Mouse (Mus musculus): Measurements from ENCODE around the gene Siah2.

Gene Siah2

GRCm38 (mm10) chr3:58695044-58695443 lies 2.8 kb upstream of the Siah2 start:
- no peak for DNase-seq (ENCODE audit: low spot score)

- no peak for DNase-seq (ENCODE audit: low spot score)
Observed at GRCm38 (mm10) chr3:58693331-58693730, 1.1 kb upstream of the Siah2 start.

DNA sequence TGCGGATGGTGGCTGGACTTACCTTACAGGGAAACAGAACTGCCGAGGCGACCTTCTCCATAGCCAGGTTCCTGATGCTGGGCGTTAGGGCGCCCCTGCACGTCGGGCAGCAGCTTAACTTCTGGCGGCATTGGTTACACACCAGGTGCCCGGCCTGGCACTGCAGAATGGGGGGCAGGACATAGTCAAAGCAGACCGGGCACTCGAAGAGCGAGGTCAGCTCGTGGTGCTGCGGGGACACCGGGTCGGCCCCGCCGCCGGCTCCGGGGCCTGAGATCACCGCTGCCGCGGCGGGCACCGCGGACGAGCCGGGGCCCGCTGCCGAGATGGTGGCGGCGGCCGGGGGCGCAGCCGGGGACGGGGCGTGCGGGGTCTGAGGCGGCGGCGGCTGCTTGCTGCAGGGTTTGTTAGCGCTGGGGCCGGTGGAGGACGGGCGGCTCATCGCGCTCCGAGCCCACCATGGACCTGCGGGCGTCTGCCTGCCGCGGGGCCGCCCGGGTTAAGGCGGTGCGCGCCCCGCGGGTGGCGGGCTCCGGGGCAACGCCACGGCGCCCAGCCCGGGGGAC lies 743 bp downstream of the Siah2 start:
- DNase-seq (ENCODE audit: low spot score) = peak; percentile 59

- DNase-seq (ENCODE audit: low spot score) = peak; percentile 67
Observed at GRCm38 (mm10) chr3:58690619-58691373, 1.4 kb downstream of the Siah2 start.

- no peak for DNase-seq (ENCODE audit: low spot score)
Observed at GRCm38 (mm10) chr3:58689721-58690120, 2.5 kb downstream of the Siah2 start.

DNA sequence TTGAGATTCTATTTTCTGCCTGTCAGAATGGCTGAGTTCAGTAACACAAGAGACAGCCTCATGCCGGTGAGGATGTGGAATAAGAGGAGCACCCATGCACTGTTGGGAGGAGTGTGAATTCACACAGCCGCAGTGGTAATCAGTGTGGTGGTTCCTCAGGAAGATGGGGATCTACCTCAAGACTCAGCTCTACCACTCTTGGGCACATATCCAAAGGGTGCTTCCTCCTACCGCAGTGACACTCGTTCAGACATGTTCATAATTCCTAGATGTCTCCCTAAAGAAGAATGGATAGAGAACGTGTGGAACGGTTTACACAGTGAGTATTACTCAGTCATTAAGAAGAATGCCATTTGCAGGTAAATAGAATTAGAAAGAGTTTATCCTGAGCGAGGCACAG lies 3.1 kb downstream of the Siah2 start:
- no peak for DNase-seq (ENCODE audit: low spot score)

GRCm38 (mm10) chr3:58688551-58688950 lies 3.6 kb downstream of the Siah2 start:
- no peak for DNase-seq (ENCODE audit: low spot score)

- DNase-seq (ENCODE audit: low spot score) = no peak
Observed at GRCm38 (mm10) chr3:58686922-58687284, 5.3 kb downstream of the Siah2 start.

GRCm38 (mm10) chr3:58686206-58686921 lies 5.8 kb downstream of the Siah2 start:
- no peak for DNase-seq (ENCODE audit: low spot score)

GRCm38 (mm10) chr3:58685396-58685795 lies 6.8 kb downstream of the Siah2 start:
- DNase-seq (ENCODE audit: low spot score) = no peak

GRCm38 (mm10) chr3:58683346-58683745 lies 8.9 kb downstream of the Siah2 start:
- no peak for DNase-seq (ENCODE audit: low spot score)

DNA sequence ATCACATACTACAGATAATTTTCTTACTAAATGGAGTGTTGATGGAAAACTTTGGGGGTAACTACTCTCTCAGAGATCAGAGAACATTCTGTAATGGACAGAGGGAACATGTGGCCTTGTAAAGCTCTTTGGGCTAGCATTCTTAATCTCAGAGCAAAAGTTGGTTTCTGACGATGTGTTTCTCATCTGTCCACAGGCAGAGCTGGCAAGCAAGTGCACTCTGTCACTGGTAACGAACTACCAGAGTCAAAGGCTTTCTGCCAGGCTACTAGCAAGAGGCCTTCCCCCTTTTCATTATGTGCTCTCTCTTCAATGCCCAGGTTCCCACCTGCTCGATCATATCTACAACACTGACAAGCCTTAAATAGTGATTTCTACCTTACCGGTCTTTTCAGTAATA lies 9.9 kb downstream of the Siah2 start:
- DNase-seq (ENCODE audit: low spot score) = no peak

DNA sequence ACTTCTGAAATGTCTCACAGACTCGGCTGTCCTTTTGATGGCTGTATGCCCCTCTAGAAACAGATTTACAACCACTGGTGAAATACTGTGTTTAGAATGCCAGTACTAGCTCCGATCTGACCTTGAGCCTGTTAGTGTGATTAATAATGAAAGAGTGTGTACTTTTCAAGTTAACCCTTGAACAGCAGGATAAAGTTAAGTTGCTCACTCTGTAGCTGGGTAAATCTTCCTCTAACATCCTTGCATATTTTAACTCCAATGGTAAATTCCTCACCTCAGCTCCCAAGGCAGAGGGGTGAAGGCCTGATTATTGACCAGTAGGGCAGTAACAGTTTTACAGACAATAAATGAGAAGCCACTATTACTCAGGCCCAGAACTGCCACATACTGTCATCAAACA lies 10.4 kb downstream of the Siah2 start:
- no peak for DNase-seq (ENCODE audit: low spot score)

DNA sequence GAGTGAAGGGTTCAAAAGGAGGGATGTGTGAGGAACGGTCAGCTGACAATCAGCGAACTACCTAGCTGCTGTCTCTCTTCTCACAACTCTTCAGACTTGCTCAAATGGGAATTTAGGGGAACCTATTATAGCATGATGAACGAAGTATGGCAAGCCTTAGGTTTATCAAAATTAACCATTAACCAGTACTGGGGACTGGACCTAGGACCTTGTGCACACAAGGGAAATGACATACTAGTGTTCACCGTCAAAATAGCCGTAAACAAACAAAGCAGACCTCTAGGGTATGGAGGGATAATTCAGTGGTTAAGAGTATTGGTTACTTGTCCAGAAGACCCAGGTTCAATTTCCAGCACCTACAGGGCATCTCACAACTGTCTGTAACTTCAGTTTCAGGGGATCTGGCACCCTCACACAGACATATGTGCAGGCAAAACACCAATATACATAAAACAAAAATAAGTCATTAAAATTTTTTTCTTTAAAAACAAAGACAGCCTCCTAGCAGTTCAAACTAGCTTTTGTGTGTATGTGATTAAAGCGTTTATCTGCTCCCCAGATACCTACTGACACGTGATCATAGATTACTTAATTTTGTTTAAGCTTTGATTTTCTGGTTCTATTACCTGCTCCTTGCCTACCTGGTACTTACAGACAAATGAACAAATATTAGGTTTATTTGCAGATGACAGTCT lies 11.1 kb downstream of the Siah2 start:
- DNase-seq (ENCODE audit: low spot score) = no peak

- no peak for DNase-seq (ENCODE audit: low spot score)
Observed at GRCm38 (mm10) chr3:58679996-58680395, 12.2 kb downstream of the Siah2 start.

DNA sequence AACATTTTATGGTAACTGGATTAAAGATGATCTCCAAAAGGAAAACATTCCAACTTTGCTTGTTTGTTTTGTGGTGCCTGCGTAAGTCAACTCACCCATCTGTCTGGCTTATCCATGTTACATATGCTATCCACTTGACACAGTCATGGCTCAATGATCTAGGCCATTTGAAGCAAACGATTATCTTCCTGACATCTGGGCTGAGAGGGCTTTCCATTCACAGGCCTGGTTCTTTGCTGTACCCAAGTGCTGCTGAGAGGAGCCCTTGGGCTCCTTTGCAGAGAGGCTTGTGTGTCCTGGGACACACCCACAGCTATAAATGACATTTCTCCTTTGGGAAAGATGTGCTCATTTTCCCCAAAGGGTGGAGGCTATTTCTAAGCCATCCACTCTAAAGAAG lies 13.3 kb downstream of the Siah2 start:
- DNase-seq (ENCODE audit: low spot score) = peak; percentile 62

- DNase-seq (ENCODE audit: low spot score) = no peak
Observed at GRCm38 (mm10) chr3:58678384-58678783, 13.8 kb downstream of the Siah2 start.

DNA sequence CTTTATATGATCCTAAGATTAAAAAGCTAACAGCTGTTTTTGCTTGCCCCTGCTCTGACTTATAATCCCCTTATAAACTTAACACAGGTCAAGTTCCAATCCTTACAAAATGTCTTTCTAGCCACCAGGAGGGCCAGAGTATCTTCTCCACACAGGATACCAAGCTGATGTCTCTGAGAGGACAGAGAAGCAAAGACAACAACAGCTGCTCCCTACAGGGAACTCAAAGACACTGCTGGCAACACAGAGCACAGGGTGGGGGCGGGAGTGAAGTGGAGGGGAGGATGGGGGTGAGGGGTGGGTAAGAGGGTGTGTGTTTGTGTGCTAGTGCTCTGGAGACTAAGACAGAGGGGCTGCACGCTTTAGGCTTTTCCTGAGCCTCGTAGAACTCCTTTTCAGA lies 14.6 kb downstream of the Siah2 start:
- DNase-seq (ENCODE audit: low spot score) = no peak

DNA sequence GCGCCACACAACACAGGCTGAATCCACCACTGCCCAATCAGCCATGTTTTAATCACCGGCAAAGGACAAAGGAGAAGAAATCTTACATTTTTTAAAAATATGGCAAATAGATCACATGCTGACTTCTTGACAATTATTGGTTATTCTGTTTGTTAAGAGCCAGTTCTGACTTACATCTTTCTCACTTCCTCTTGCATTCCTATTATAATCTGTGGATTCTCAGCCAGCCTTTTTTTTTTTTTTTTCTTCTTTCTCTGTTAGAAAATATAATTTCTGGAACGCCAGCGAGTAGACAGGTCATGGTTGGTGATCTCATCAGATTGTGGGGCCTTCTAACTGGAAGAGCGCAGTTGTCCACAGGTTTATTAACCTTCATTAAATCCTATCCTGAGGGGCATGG lies 18.9 kb downstream of the Siah2 start:
- DNase-seq (ENCODE audit: low spot score) = no peak

GRCm38 (mm10) chr3:58672481-58673183 lies 19.6 kb downstream of the Siah2 start:
- no peak for DNase-seq (ENCODE audit: low spot score)

- no peak for DNase-seq (ENCODE audit: low spot score)
Observed at GRCm38 (mm10) chr3:58671616-58672250, 20.5 kb downstream of the Siah2 start.

DNA sequence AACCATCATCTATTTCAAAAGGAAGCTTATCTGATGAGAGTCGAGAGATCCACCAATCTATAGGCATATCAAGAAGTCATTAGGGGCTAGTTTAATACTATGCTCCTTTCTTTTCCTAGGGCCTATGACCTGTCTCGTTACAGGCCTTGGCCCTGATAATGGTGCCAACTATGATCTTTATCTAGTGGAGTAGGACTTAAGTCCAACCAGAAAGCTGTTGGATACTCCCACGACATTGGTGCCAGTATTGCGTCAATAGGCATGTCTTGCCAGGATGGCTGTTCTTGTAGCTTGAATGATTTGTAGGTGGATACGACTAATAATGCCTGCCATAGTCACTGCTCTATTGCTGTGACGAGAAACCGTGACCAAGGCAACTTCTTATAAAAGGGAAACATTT lies 28.2 kb downstream of the Siah2 start:
- no peak for DNase-seq (ENCODE audit: low spot score)
